Mouse (Mus musculus): ENCODE measurements around the gene Rft1.
A peak's percentile ranks its signal among the peaks of the same experiment; 100 is the strongest.

The Rft1 gene

GRCm38 (mm10) chr14:30630811-30631576, 23.2 kb upstream of the Rft1 start:
- no peak for DNase-seq (ENCODE audit: low spot score)

- DNase-seq (ENCODE audit: low spot score), result no peak
Measured at GRCm38 (mm10) chr14:30631834-30632233, 22.3 kb upstream of the Rft1 start.

DNA sequence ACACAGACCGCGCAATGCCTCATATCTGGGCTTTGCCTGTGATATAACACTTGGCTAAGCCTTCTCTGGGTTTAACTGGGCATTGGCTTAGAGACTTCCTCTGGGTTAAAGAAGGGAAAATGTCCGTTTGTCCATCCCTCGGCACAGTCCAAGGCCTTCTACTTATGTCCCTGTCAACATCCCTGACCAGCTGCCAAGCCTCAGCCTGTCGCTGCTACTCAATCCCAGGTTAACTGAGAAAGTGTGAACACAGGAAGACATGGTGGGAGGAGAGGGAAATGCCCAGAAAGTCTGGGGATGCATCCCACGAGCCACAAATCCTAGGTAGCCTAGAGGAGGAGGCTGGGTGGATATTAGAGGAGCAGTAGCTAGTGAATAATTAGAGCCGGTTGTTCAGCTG, 20.5 kb upstream of the Rft1 start:
- no peak for DNase-seq (ENCODE audit: low spot score)

DNA sequence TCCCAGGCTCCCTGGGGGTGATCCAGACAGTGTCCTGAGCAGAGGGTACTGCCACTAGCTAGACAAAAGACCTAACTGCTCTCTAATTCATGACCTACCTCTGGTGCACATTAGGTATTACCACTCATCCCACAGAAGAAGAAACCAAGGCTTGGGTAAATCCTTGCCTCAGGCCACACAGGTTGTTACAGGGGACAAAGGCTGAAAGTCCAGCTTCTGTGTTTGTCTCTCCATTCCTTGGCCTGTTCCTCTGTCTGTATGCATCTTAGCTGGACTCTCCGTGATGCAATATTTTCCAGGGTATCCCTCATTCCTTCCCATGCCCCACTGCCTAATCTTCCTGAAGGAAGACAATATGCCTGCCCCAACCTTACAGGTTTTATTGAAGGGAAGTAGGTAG, 19.7 kb upstream of the Rft1 start:
- no peak for DNase-seq (ENCODE audit: low spot score)

- DNase-seq (ENCODE audit: low spot score), result no peak
Measured at GRCm38 (mm10) chr14:30635219-30635910, 18.8 kb upstream of the Rft1 start.

GRCm38 (mm10) chr14:30636499-30636898, 17.7 kb upstream of the Rft1 start:
- no peak for DNase-seq (ENCODE audit: low spot score)

GRCm38 (mm10) chr14:30637087-30637486, 17.1 kb upstream of the Rft1 start:
- no peak for DNase-seq (ENCODE audit: low spot score)

DNA sequence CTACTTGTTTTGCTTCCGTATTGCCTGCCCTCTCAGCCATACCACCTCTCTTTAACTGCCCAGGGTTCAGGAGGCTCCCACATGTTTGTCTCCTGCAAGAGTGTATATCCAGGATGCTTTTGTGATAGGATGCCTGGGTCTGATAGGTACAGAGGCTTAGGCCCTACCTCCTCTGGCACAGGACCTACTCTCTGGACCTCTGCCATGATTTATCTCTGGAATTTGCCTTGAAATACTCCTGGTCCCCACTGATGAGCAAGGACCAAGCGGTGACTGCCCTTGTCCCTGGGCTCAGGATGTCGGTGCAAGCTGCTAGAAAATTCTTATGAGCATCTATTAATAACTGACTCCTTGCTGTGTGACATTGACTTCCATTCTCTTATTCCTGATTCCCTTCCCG, 16.2 kb upstream of the Rft1 start:
- DNase-seq (ENCODE audit: low spot score), result no peak

DNA sequence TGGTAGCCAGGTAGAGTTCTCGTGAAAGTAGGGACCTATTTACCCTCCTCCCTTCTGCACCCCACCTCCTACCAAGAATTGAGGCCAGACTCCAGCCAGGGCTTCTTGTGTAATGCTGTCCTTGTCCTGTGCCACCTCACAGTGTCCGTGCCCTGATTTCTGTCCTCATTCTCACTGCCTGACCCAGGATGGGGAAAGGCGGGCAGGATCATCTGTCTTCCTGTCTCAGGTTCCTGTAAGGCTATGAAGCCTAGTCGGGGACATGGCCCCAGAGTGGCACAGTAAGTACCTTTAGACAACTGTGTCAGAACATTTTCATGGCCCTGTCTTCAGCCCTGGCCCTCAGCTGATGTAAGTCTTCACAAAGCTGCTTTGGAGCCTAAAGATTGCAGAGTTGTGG, 15.5 kb upstream of the Rft1 start:
- DNase-seq (ENCODE audit: low spot score), result no peak

- no peak for DNase-seq (ENCODE audit: low spot score)
Measured at GRCm38 (mm10) chr14:30641748-30642147, 12.4 kb upstream of the Rft1 start.

GRCm38 (mm10) chr14:30644026-30644425, 10.1 kb upstream of the Rft1 start:
- no peak for DNase-seq (ENCODE audit: low spot score)

- no peak for DNase-seq (ENCODE audit: low spot score)
Measured at GRCm38 (mm10) chr14:30645066-30645465, 9.1 kb upstream of the Rft1 start.

GRCm38 (mm10) chr14:30646486-30646885, 7.7 kb upstream of the Rft1 start:
- no peak for DNase-seq (ENCODE audit: low spot score)

DNA sequence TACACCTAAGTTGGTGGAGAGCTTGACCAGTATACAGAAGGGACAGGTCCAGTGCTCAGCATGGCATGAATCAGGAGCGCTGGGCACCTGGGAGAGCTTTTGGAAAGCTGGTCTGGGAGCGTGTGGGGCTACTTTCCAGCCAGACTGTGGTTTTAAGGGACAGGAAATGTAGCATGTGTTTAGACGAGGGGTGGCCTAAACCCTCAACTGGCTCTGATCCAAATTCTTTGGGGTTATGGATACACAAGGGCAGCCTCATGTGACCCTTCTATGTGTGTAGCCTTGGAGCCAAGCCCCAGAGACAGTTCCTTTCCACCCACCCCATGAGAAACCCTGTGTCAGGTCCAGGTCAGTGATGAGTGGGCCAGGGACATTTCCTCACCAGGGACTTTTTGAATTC, 5.7 kb upstream of the Rft1 start:
- DNase-seq (ENCODE audit: low spot score), result no peak

GRCm38 (mm10) chr14:30649745-30650144, 4.4 kb upstream of the Rft1 start:
- no peak for DNase-seq (ENCODE audit: low spot score)

- DNase-seq (ENCODE audit: low spot score), result peak; percentile 86
Measured at GRCm38 (mm10) chr14:30650969-30651368, 3.2 kb upstream of the Rft1 start.

DNA sequence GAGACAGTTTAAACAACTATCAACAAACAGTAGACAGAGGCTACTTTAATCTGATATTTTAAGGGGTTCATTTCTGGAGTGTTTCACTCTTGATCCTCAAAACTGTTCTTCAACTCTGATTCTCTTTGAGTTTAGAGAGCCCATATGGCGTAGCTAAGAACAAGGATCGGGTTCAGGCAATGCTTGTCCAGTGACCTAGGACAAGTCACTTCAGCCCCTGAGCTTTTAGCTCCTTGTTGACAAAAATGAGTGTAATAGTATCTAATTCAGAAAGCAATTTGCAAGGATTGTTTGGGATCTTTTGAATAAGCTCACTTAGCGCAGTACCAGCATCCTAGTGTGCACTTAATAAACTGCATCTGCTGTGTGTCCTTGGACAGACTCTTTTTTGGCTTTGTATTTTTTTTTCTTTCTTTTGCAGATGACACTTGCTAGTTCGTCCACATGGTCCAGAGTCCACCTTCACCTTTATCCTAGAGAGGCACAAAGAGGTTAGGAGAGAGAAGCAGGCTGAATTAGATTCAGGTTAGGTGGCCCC, 600 bp downstream of the Rft1 start:
- DNase-seq (ENCODE audit: low spot score), result peak; percentile 45

DNA sequence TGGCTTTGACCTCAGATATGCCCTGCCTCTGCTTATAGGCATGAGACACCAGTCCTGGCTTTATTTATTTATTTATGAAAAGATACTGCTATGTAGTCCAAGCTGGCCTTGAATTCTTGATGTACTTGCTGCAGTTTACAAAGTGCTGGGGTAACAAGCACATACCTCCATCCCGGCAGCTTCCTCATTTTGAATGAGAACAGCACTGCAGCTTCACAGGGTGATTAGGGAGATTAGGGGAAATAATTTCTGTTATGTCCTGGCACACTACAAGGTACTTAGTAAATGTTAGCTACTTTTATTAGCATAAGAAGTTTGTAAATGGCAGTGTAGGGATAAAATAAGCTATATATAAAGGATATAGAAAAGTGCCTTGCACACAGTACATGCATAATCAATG, 1.4 kb downstream of the Rft1 start:
- DNase-seq (ENCODE audit: low spot score), result no peak

- peak; percentile 14 for DNase-seq (ENCODE audit: low spot score)
Measured at GRCm38 (mm10) chr14:30666061-30666460, 11.9 kb downstream of the Rft1 start.

- DNase-seq (ENCODE audit: low spot score), result peak; percentile 69
Measured at GRCm38 (mm10) chr14:30666604-30667003, 12.4 kb downstream of the Rft1 start.

DNA sequence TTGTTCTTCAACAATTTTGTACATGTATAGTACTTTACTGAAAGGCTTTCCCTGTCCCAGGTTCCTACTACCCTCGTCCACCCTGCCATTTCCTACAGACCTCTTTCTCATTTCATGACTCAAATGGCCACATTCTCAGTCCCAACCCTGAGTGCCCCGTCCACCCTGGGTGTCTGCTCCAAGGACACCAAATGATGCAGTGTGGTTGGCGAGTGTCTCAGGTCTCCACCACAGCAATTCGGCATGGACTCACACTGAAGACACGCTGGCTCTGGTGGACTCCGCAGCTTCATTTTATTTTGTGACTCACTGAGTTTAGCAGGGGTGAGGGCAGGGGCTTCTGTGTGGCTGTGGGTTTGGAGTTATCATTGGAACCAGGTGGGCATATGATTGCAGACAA, 16.0 kb downstream of the Rft1 start:
- DNase-seq (ENCODE audit: low spot score), result no peak

DNA sequence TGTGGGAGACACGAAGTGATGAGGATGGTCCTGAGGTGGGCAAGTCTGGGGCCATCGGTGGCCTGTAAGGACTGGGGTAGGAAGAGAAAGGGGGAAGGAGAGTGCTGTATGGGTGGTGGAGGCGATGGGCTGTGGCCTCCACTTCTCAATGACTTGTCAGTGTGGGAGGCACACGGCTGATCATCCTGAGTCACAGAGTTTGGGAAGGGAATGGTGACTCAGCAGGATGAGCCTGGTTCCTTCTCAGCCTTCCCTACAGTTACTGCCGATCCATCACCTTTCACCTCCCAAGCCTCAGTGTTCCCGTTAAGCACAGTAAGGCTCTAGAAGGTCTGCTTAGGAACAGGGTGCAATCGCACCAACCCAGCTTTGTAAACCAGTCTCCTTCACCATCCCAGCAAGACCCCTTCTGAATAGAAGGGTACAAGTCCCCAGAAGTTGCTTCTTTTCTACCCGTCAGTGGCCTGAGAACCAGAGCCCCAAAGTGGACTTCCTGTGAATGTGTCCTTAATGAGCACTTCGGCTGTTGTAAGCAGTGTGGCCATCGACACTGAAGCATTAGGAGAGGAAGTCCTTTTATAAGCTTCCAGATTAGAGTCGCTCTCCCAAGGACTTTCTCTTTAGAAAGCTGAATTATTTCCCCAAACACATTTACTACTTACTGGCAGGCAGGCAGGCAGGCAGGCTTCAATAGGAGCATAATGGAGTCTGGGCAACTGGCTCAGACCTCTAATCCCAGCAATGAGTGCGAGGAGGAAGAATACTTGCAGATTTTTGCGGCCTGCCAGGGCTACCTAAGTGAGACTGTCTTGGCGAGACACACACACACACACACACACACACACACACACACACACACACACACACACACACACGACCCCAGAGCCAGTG, 17.2 kb downstream of the Rft1 start:
- DNase-seq (ENCODE audit: low spot score), result no peak

DNA sequence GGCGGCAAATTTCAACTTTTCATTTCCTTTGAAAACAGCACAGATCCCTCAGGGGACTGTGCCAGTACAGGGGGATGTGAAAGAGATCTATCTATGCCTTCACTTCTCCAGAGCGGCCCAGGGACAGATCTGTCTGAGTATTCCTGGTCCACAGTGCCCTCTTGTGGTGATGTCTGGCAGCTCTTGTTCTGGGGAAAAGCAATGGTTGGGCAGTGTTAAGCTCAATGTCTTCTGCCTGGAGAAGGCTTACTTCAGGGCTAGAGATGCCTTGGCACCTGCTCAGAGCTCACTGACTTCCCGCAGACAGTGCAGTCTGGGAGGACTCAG, 17.8 kb downstream of the Rft1 start:
- peak; percentile 85 for DNase-seq (ENCODE audit: low spot score)
